Mouse (Mus musculus) cortical plate, adult 2 months (tissue): ENCODE results near the gene Mrtfa.

ENCODE experiments used
- CTCF ChIP-seq: fragments of 200-500 bp; IDR thresholded peaks from 2 replicates; pipeline ENCODE4 v1.5.1; 2011; ENCODE audit warnings: mild to moderate bottlenecking, control low read depth, low read length; ENCODE audit not compliant: insufficient read depth; ENCODE audit errors: extremely low read depth
- POLR2A ChIP-seq: fragments of 200-500 bp; IDR thresholded peaks from 2 replicates; pipeline ENCODE4 v1.6.1; 2011; ENCODE audit warnings: mild to moderate bottlenecking, low read length, control low read depth; ENCODE audit not compliant: insufficient read depth; ENCODE audit errors: extremely low read depth

GRCm38 (mm10) chr15:80974311-80974710 is 216.2 kb downstream of the Mrtfa start:
- no peak for TF ChIP-seq CTCF
- no peak for TF ChIP-seq POLR2A
